Mouse (Mus musculus) heart, postnatal 0 days (tissue): Measurements from ENCODE around the gene Chic1. TPM values are rescaled to one million over a fixed set of nuclear protein-coding genes. Genes with fewer than 3 reads are reported as not detected.

Experiments used
- ATAC-seq: fragments of 200-750 bp; cut with Nextera tagmentation; 2 replicates; pipeline ENCODE4 v1.8.0; 2017; ENCODE audit warnings: low read depth, moderate number of reproducible peaks, moderate library complexity; ENCODE audit not compliant: insufficient read depth
- DNase-seq: peaks from one replicate; pipeline ENCODE4 v3.0.0-alpha.2; 2016; ENCODE audit warnings: low spot score
- H3K27ac ChIP-seq: fragments of 300-500 bp; sonication (generic); 2 replicates; pipeline ENCODE4 v1.5.1; 2014; ENCODE audit warnings: low read depth, mild to moderate bottlenecking
- H3K27me3 ChIP-seq: fragments of 300-500 bp; sonication (generic); 2 replicates; pipeline ENCODE4 v1.6.1; 2014; ENCODE audit warnings: low read length, mixed read lengths; ENCODE audit not compliant: control insufficient read depth, insufficient read depth
- H3K36me3 ChIP-seq: fragments of 300-500 bp; sonication (generic); replicated peaks from 2 replicates; pipeline ENCODE4 v1.6.1; 2014; ENCODE audit warnings: low read length, mixed read lengths; ENCODE audit not compliant: control insufficient read depth, insufficient read depth
- H3K4me1 ChIP-seq: fragments of 300-500 bp; sonication (generic); 2 replicates; pipeline ENCODE4 v1.6.1; 2014; ENCODE audit warnings: antibody characterized with exemption; ENCODE audit not compliant: control insufficient read depth, insufficient read depth
- H3K4me2 ChIP-seq: fragments of 300-500 bp; sonication (generic); 2 replicates; pipeline ENCODE4 v1.6.1; 2014; ENCODE audit warnings: low read depth, mild to moderate bottlenecking, low read length, moderate library complexity
- H3K4me3 ChIP-seq: fragments of 300-500 bp; sonication (generic); 2 replicates; pipeline ENCODE4 v1.5.1; 2014; ENCODE audit warnings: low read depth, low read length
- H3K9ac ChIP-seq: fragments of 300-500 bp; sonication (generic); replicated peaks from 2 replicates; pipeline ENCODE4 v1.6.1; 2014; ENCODE audit warnings: low read depth, low read length, mixed read lengths
- H3K9me3 ChIP-seq: fragments of 300-500 bp; sonication (generic); replicated peaks from 2 replicates; pipeline ENCODE4 v1.6.1; 2016; ENCODE audit warnings: low read length; ENCODE audit not compliant: control insufficient read depth
- CTCF ChIP-seq: IDR thresholded peaks from 2 replicates; pipeline ENCODE4 v1.5.1; 2016; ENCODE audit warnings: antibody characterized with exemption, control low read depth, low read depth
- EP300 ChIP-seq: IDR thresholded peaks from 2 replicates; pipeline ENCODE4 v1.6.1; 2016; ENCODE audit warnings: antibody characterized with exemption, low read depth
- WGBS: fragments of 180-500 bp; shearing (Covaris S2); extraction: QIAGEN DNeasy Blood & Tissue Kit; methylation state at CpG from one replicate; pipeline ENCODE4 v1.1.7; 2014; 5-methylcytosine and 5-hydroxymethylcytosine counted together
- polyA plus RNA-seq: library from polyadenylated mRNA; unstranded; fragments of >200 nt; fragmentation: Nextera tagmentation; extraction: Ambion mirVana; gene quantifications from 2 replicates; pipeline ENCODE4 v1.2.1, GENCODE M21; 2015
- total RNA-seq: library from RNA; depleted of rRNA; stranded (reverse); fragments of >200 nt; gene quantifications from 2 replicates; pipeline ENCODE4 v1.2.3, GENCODE M21; 2014; ENCODE audit warnings: low replicate concordance

The Chic1 gene
- total and polyA plus RNA-seq, 2 experiments from 2014 or later = 0.65 to 0.90 TPM

DNA sequence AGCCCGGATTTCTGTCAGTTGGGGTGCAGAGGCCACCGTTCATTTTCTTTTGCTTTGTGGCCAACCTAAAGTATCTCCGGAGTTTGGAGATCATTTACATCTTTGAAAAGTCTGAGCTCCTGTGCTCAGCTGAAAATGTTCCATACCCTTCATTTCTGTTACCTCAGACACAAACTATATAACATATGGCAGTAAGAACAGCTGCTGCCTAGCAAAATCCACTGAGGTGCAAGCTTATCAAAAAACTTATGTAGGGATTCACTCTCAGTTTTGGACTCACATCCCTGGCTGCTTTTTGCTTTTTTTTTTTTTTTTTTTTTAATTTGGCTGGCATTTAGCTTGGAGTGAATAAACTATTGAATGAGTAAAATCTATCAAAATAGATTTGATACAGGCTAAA is 31.9 kb downstream of the Chic1 start:
- 85% methylated on average over 3 of the region's 3 CpGs for WGBS
- Histone ChIP-seq H3K4me3 (no peak overlapping the region), H3K27me3 (peaks cover 18% of the 10 kb centered on the region; the same call in 1 of the 2 replicates), H3K27ac (no peak overlapping the region), H3K4me2 (no peak overlapping the region), H3K4me1 (no peaks in the 10 kb centered on the region), H3K9me3 (no peaks in the 10 kb centered on the region), H3K36me3 (no peaks in the 10 kb centered on the region), H3K9ac (no peak overlapping the region)
- TF ChIP-seq CTCF (no peak), EP300 (no peak)
- ATAC-seq (no peak), DNase-seq (no peak)

DNA sequence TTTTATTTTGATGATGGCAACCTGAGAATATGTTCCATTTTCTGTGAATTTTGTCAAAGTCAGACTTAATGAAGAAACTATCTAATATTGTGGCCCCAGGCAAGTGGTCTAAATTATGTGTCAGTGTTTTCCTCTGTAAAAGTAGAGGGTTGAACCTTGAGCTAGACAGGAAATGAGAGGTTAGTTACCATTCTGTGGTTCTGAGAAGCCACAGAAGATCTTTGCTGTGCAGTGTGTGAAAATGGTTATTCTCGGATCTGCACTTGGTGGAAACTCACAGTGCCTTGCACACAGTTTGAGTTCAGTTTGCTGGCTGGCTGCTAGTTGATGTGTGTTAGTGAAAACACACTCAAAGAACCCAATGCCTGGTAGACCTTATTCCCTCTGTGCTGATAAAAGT is 37.6 kb downstream of the Chic1 start:
- WGBS = 52% methylated on average over 1 of the region's 1 CpGs
- H3K27me3 ChIP-seq = peaks cover 23% of the 10 kb centered on the region; the same call in 1 of the 2 replicates
- H3K4me1 ChIP-seq = no peaks in the 10 kb centered on the region
- DNase-seq (no peak), ATAC-seq (no peak)
- no peak overlapping the region for H3K27ac ChIP-seq
- H3K4me2 ChIP-seq = no peak overlapping the region
- TF ChIP-seq CTCF (no peak), EP300 (no peak)
- no peak overlapping the region for H3K4me3 ChIP-seq
- no peaks in the 10 kb centered on the region for H3K36me3 ChIP-seq
- no peak overlapping the region for H3K9ac ChIP-seq
- no peaks in the 10 kb centered on the region for H3K9me3 ChIP-seq

- no peak for DNase-seq
- H3K9ac ChIP-seq = no peak overlapping the region
- no peak for ATAC-seq
- H3K27me3 ChIP-seq = peaks cover 4% of the 10 kb centered on the region; the same call in 1 of the 2 replicates
- TF ChIP-seq EP300 (no peak), CTCF (no peak)
- H3K9me3 ChIP-seq = no peaks in the 10 kb centered on the region
- H3K4me2 ChIP-seq = no peak overlapping the region
- 42% methylated on average over 13 of the region's 13 CpGs for WGBS
- H3K4me1 ChIP-seq = no peaks in the 10 kb centered on the region
- H3K27ac ChIP-seq = no peak overlapping the region
- no peaks in the 10 kb centered on the region for H3K36me3 ChIP-seq
- H3K4me3 ChIP-seq = no peak overlapping the region
Observed at GRCm38 (mm10) chrX:103405021-103405420, 48.7 kb downstream of the Chic1 start.

GRCm38 (mm10) chrX:103414167-103414566 is 57.9 kb downstream of the Chic1 start, which contains the start of gene Tsx:
Tsx (plus strand) TSS chrX:103414467.
- WGBS = 74% methylated on average over 5 of the region's 5 CpGs
- Histone ChIP-seq H3K27me3 (peaks cover 7% of the 10 kb centered on the region; the same call in 1 of the 2 replicates), H3K27ac (no peak within 1 kb of the TSS)

GRCm38 (mm10) chrX:103421710-103422109 is 65.4 kb downstream of the Chic1 start, which contains the start of gene Gm26992:
Gm26992 (plus strand) TSS chrX:103422010.
- Histone ChIP-seq H3K4me3 (no peak within 1 kb of the TSS), H3K9ac (no peak within 1 kb of the TSS), H3K4me2 (no peak within 1 kb of the TSS), H3K4me1 (no peaks in the 10 kb centered on the region), H3K36me3 (no peaks in the 10 kb centered on the region), H3K27me3 (peaks cover 16% of the 10 kb centered on the region; the same call in 1 of the 2 replicates), H3K9me3 (no peaks in the 10 kb centered on the region), H3K27ac (no peak within 1 kb of the TSS)
- no peak for DNase-seq
- no peak for ATAC-seq
- TF ChIP-seq CTCF = no peak
- no peak for TF ChIP-seq EP300
- WGBS = 76% methylated on average over 2 of the region's 2 CpGs

More at GRCm38 (mm10) chrX:103414167-103414566, 57.9 kb downstream of the Chic1 start, which contains the start of gene Tsx:
- H3K36me3 ChIP-seq = no peaks in the 10 kb centered on the region
- no peaks in the 10 kb centered on the region for H3K9me3 ChIP-seq
- H3K4me3 ChIP-seq = no peak within 1 kb of the TSS
- H3K4me1 ChIP-seq = no peaks in the 10 kb centered on the region
- TF ChIP-seq CTCF = no peak
- TF ChIP-seq EP300 = no peak
- H3K4me2 ChIP-seq = no peak within 1 kb of the TSS
- H3K9ac ChIP-seq = no peak within 1 kb of the TSS
- ATAC-seq (no peak), DNase-seq (no peak)

DNA sequence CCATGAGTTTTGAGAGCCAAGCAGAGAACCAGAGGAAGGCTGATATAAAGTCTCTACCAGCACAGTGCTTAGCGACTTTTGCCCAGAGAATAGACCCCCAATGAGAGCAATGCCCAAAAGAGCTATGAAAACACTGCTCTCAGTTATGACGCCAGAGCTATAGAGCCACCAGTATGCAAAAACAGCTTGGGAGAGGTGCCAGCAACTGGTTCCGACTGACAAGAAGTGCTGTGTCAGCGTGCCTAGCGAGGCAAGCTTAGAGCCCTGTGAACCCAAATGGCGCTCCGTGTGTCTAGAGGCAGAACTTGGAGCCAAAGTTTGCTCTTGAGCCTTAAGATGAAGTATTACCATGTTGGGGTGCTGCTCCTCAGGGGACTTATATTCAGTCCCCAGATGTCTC is 71.4 kb downstream of the Chic1 start:
- H3K4me2 ChIP-seq = no peak overlapping the region
- peaks cover 4% of the 10 kb centered on the region; the same call in 1 of the 2 replicates for H3K27me3 ChIP-seq
- no peak overlapping the region for H3K9ac ChIP-seq
- no peaks in the 10 kb centered on the region for H3K9me3 ChIP-seq
- no peak overlapping the region for H3K4me3 ChIP-seq
- H3K27ac ChIP-seq = no peak overlapping the region
- ATAC-seq (no peak), DNase-seq (no peak)
- H3K4me1 ChIP-seq = no peaks in the 10 kb centered on the region
- no peak for TF ChIP-seq EP300
- no peak for TF ChIP-seq CTCF
- no peaks in the 10 kb centered on the region for H3K36me3 ChIP-seq
- WGBS = 55% methylated on average over 7 of the region's 7 CpGs
